Comparison of ENCODE assay signal across 8 mouse cellular contexts in genomic region chr10:79996272-79997033, GRCm38 (mm10). TPM values are rescaled to one million over a fixed set of nuclear protein-coding genes. Genes with fewer than 3 reads are reported as not detected.
A peak's percentile ranks its signal among the peaks of the same experiment; 100 is the strongest.
DNase-seq lines count a peak whose midpoint lies in the region; ATAC-seq lines count a peak whose summit lies in the region.

Gene Abca7, plus strand, starts transcription at chr10:79996494.

- peaks cover 10% of the 10 kb centered on the region for H3K9me3 ChIP-seq in megakaryocyte, embryonic 14.5 days

- peak; percentile 96 to 99 for DNase-seq in adrenal gland, adult (ENCODE audit: inconsistent age in 2 of 2, low spot score in 1 of 2)
- peak; percentile 93 for DNase-seq in embryo, embryonic 10 days (ENCODE audit: low spot score)
- DNase-seq in gastrocnemius, postnatal 10 days: peak; percentile 99
- peak; percentile 83 to 96 for DNase-seq in left cerebral cortex, adult 9 months (ENCODE audit: low spot score in 2 of 2)
- peak; percentile 95 to 97 for DNase-seq in right cerebral cortex, adult 2 months (ENCODE audit: low spot score in 2 of 2)
- DNase-seq in urinary bladder, postnatal 10 days (ENCODE audit: low spot score): peak; percentile 95

- H3K36me3 ChIP-seq in megakaryocyte, embryonic 14.5 days (replicated peaks; ENCODE audit: low read length): peaks cover 88% of the 10 kb centered on the region

- peaks cover 86% of the 10 kb centered on the region for H3K4me1 ChIP-seq in megakaryocyte, embryonic 14.5 days

- no peaks in the 10 kb centered on the region for H3K27me3 ChIP-seq in megakaryocyte, embryonic 14.5 days (replicated peaks)

- peak within 1 kb of the TSS; percentile 98 for H3K4me3 ChIP-seq in megakaryocyte, embryonic 14.5 days (replicated peaks)

- ATAC-seq in inflammation-experienced regulatory T-cells, adult 6 months: peak; percentile 95

RNA-seq across cellular contexts. Expression of gene Abca7, which starts in this region (rescaled TPM):
- 1 to 10 TPM; 3.2 to 4.2 TPM for total RNA-seq in gastrocnemius, postnatal 10 days (2021)
- 10 to 100 TPM; 10.7 to 14.2 (median 13.3) TPM for polyA plus RNA-seq in inflammation-experienced regulatory T-cells, adult 6 months (2017; shearing (Covaris generic))
- 47.4 and 62.2 TPM in 2 replicates for polyA plus RNA-seq in megakaryocyte, embryonic 14.5 days (2012; ENCODE audit: insufficient read depth, low replicate concordance)

Comparison
In these comparisons a context has a peak if more than half of its experiments do, and no peak if none do; other contexts are left out.
1. Peak in every context shown above with its lines: DNase-seq, ATAC-seq and H3K4me3 ChIP-seq.